Mouse (Mus musculus): ENCODE measurements around the gene Maml3. TPM values are rescaled to one million over a fixed set of nuclear protein-coding genes. Genes with fewer than 3 reads are reported as not detected.
A peak's percentile ranks its signal among the peaks of the same experiment; 100 is the strongest.

Gene Maml3
- total RNA-seq, 2 experiments from 2014 or later, result 2.3 to 2.9 TPM

GRCm38 (mm10) chr3:51871346-51871745 is 233.5 kb downstream of the Maml3 start:
- DNase-seq, result no peak

DNA sequence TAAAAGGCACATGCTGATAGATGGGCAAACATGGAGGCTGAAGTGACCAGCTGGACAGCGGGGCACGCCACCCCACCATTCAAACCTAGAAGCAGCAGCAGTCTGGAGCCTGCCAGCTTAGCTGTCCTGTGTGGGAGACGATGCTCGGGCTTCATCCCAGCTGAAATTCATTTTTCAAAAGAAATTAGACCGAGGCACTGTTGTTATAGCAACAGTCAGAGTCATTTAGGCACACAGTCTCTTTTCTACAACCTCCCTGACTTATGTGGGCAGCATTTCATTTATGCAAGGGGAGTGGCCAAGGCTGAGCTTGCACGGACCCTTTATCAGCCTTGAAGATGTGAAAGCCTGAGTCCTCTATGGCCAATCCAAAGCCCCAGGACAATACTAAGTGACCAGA is 234.9 kb downstream of the Maml3 start:
- no peak for DNase-seq

GRCm38 (mm10) chr3:51868857-51869256 is 236.0 kb downstream of the Maml3 start:
- DNase-seq, result peak in 1 of 2 experiments; percentile 16

DNA sequence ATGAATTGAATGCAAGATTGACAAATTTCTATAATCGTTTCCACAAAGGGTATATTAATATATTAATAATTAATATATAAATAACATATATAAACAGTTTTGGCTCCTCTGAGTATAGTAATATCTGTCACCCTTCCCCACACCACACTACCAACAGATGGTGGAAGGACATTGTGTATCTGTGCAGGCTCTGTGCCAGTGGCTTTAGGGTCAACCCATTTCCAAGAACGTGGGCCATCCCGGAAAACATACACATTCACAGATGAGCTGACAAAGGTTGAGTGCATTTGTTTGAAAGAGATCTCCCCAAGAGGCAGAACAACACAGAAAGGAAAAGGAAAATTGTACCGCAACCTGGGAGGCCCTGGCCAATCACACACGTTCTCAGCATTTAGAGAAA is 238.4 kb downstream of the Maml3 start:
- no peak for DNase-seq

GRCm38 (mm10) chr3:51861631-51862030 is 243.2 kb downstream of the Maml3 start:
- no peak for DNase-seq

GRCm38 (mm10) chr3:51860458-51860857 is 244.4 kb downstream of the Maml3 start:
- DNase-seq, result no peak

DNA sequence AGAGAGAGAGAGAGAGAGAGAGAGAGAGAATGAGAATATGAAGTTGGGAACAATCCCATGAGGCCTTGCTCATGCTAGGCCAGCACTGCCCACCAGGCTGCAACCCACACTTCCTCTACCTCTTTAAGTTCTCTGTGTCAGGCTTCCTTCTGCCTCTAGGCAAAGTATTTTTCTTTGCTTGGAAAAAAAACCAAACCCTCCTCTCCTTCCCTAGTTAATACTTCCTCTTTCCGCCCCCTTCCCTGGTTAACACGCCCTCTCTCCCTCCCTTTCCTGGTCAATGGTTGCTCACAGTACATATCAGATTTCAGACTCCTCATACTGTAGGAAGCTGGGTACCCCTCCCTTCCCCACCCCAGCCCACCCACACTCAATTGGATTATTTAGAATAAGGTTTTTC is 245.7 kb downstream of the Maml3 start:
- DNase-seq, result peak in 1 of 2 experiments; percentile 17

DNA sequence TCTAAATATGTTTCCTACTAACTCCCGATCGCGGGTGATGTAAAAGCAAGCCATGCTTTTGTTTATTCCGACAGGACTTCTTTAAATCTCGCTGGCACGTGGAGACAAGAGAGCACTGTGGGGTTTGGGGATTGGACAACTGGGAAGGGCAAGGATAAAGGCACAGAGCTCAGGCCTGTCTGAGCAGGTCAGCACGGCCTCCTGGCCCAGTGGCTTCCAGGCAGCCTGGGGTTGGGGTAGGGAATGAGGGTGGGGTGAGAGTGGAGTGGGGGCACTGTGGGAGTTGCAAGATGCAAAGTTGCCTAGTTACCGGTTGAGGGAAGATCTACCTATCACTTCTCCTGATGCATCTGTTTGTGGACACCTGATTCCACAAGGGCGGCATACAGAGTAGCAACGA is 250.7 kb downstream of the Maml3 start:
- DNase-seq, result no peak

- DNase-seq, result no peak
Observed at GRCm38 (mm10) chr3:51853610-51854009, 251.3 kb downstream of the Maml3 start.

GRCm38 (mm10) chr3:51852692-51853091 is 252.2 kb downstream of the Maml3 start:
- no peak for DNase-seq

- no peak for DNase-seq
Observed at GRCm38 (mm10) chr3:51851596-51851995, 253.3 kb downstream of the Maml3 start.

GRCm38 (mm10) chr3:51849462-51849861 is 255.4 kb downstream of the Maml3 start:
- DNase-seq, result no peak

- DNase-seq, result no peak
Observed at GRCm38 (mm10) chr3:51847262-51847661, 257.6 kb downstream of the Maml3 start.

GRCm38 (mm10) chr3:51844255-51844654 is 260.6 kb downstream of the Maml3 start:
- no peak for DNase-seq

DNA sequence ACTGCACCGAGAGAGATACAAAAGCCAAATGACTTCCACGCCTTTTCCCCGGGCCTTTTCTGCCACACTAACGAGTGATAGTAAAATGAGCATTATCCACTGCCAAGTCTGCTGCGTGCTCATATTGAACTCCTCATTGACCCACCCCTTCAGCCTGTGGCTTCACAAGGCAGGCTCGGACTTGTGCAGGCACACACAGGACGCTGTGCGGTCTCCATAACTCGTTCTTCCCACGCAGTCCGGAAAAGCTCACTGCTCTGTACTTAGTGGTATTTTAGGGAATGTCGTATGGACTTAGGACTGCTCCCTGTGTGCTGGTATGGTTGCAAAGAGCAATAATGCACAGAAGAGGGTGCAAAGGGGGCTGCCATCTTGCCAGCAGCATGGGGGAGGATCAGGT is 262.7 kb downstream of the Maml3 start:
- no peak for DNase-seq

GRCm38 (mm10) chr3:51841598-51841997 is 263.3 kb downstream of the Maml3 start:
- DNase-seq, result no peak

DNA sequence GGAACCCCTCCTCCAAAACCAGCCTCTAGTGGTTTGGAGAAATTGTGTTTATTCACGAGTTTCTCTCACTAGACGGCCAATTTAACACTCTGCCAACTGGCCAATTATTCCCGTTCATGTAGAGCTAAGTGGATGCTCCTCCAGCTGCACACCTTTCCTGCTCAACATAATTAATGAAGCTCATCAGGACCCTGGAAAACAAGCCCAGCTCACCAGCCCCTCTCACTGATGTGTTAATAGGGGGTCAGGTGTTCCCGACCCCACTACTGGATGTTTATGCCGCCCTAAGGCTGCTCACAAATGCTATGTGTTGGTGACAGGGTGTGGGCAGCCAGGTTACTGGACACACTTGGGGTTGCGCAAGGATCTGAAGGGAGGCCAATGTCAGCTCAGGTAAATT is 263.7 kb downstream of the Maml3 start:
- no peak for DNase-seq

GRCm38 (mm10) chr3:51840095-51840805 is 264.6 kb downstream of the Maml3 start:
- peak in 1 of 2 experiments; percentile 22 for DNase-seq

DNA sequence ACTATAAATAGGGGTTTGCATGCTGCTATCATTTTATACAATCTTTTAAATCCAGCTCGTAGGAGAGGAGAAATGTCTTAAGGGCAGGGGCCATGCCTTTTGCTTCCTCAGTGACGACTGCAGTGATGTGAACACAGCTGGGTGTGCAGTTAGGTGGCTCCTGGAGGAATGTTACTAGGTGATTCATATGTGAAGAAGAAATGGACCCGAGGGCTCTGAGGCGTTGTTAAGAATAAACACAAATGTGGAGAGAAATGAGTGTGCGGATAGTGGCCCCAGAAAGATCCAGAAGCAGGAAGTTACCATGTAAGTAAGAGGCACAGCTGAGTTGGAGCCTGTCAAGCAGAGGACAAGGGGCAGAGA is 265.5 kb downstream of the Maml3 start:
- no peak for DNase-seq

DNA sequence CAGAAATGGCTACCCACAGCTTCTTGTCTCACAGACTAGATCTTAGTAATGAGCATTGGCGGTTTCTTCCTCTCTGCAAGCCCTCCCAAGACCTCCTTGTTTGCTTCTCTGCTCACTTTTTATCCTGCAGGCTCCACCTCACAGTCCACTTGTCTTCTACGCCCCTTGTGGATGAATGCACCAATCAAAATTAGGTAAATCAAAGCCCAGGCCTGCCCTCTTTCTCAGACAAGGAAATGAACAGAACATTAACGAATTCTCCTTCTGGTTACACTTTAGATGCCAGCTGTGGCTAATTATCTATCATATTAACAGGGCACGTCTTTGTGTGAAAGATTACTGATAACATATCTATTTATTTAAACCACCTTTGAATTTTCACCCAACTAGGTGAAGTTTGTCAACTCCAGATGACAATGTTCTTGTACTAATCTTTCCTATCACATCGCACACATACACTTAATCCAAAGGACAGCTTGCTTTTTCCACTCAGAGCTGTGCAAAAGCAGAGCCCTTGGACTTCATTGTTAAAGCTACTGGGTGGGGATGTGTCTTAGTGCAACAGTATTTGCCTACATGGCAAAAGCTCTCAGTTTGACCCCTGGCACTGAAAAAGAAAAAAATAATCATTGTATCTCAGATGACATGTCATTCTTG is 266.1 kb downstream of the Maml3 start:
- DNase-seq, result no peak

DNA sequence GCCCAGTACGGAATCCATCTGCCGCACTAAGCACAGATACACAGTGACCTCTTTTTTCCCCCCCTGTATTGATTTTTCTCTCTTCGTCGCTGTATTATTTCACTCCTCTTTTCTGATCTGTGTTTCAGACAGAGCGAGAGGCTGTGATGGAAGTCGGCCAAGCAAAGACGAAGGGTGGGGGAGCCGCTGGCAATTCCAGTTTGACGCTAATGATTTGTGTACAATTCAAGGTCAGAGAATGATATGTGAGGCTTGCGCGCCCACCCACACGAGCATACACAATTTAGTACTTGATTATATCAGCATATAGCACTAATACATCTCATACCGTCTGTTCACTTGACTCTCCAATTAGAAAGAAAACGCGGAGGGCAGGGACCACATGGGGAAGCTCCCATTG is 271.9 kb downstream of the Maml3 start:
- no peak for DNase-seq

- DNase-seq, result peak; percentile 57 to 71
Observed at GRCm38 (mm10) chr3:51830821-51831429, 274.0 kb downstream of the Maml3 start.

DNA sequence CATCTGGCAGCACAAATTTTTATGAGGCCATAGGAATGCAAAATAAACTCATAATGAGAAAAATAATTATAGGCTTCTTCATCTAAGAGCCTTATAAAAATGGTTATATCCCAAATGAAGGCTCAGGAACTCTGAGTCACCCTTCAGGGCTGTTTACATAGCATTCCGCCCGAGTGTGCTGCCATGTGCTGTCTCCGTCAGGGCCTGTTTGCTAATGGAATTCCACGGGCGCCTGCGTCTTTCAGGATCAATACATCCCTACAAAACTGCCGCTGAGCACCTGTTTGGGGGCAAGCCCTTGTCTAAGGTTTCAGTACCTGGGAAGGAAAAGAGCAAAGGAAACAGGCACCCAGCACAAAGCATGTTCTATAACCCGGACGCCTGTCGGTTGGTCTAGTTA is 279.3 kb downstream of the Maml3 start:
- no peak for DNase-seq

DNA sequence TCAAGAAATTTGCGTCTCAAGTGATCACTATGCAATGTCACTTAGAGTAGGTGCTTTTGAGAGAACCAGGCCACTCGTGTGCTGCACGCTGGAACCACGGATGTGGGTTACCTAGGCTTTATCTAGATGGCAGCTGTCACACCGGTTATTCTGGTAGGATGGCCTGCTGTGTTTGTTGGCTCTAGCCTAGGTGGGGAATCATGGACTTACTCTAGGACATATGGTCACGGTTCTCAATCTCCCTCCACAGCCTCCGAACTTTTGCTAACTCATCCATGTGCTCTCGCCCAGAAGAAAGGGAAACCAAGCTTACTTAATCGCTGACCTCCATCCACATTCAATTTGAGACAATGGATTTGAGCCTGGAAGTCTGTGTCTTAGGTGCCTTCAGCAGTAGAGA is 280.4 kb downstream of the Maml3 start:
- DNase-seq, result no peak
